Mouse (Mus musculus) c-Kit-positive CD71-negative TER-119-negative erythroid progenitor cells, embryonic 14.5 days (primary cell): ENCODE measurements around the gene Fbxl17.

Source experiments
- DNase-seq: peaks from one replicate; pipeline ENCODE4 v3.0.0-alpha.2; 2013; ENCODE audit warnings: low read depth

Fbxl17 gene

GRCm38 (mm10) chr17:63095553-63095952 lies 404.3 kb downstream of the Fbxl17 start:
- DNase-seq: no peak

DNA sequence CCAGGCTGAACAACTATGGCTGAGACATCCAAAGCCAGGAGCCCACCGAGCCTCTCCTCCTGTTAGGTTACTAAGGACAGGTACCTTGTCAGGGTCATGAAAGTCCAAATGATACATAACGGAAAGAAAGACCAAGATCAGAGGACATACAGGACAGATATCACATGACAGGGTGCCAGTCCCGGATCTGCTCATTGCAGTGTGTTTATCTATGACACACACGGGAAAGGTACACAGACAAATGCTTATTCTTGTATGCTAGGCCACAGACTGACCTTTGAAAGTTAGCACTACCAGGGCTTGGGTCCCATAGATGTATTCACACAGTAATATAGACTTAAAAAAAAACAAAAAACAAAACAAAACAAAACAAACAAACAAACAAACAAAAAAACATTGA lies 404.8 kb downstream of the Fbxl17 start:
- no peak for DNase-seq

- DNase-seq: no peak
Observed at GRCm38 (mm10) chr17:63093184-63093583, 406.6 kb downstream of the Fbxl17 start.

DNA sequence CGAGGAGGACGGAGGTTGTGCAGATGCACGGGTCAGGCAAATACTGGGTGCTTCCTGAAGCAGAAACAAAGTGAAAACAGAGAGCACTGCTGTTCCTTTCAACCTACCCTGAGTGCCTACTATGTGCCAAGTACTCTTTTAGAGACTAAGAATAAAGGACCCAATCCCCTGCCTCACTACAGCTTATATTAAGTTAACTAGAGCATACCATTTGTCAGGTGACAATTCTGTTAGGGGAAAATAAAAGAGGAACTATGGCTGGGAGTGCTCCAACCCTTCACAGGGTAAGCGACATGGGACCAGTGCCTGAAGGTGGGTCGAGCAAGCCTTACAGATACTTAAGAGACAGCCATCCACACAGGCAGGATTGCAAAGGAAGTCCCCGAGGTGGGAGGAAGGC lies 407.0 kb downstream of the Fbxl17 start:
- no peak for DNase-seq

DNA sequence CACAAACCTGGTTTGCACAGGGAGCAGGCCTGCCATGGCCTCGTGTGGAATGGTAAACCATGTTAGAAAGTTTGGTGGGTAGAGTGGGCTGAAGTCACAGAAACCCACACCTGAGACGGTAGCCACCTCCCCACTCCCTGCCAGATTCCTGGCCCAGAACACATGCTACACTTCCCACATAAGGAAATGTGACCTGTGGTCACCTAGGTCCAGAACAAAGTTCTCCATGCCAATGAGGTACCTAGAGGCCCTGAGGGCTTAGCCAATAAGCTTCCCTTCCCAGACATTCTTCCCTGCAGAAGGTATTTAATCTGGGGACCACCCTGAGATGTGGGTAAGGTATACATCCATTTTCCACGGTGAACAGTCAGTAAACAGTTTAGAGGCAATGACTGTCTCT lies 409.7 kb downstream of the Fbxl17 start:
- DNase-seq: no peak

- DNase-seq: no peak
Observed at GRCm38 (mm10) chr17:63087265-63087664, 412.6 kb downstream of the Fbxl17 start.

DNA sequence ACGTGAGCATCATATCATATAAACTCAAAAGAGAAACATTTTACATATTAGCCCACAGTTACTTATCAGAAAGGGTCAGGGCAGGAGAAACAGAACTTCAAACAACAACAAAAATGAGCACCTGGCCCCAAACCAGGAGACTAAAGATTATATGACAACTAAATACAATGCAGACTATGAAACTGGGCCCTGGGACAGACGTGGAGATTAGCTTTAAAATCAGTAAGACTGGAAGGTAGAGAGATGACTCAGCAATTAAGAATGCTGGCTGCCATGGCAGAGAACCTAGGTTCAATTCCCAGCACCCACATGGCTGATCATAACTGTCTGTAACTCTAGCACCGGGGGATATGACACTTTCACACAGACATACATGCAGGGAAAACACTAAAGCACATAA lies 413.3 kb downstream of the Fbxl17 start:
- no peak for DNase-seq

DNA sequence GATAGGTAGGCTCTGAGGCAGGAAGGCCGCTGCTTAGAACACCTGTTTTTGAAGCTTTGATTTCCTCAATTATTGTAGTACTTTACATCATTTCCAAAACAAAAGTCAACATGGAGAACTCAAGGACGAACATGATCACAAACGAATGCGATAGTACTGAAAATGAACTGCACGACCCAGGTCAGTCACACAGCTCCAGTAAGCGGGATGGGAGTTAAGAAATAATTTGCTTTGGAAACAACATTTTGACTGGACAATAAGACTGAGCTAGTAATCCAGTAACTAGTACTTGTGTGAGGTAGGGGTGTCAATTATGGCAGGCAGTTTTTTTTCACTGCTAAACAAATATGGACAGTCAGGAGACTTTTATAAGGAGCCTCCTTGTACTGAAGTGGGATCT lies 414.6 kb downstream of the Fbxl17 start:
- DNase-seq: no peak

DNA sequence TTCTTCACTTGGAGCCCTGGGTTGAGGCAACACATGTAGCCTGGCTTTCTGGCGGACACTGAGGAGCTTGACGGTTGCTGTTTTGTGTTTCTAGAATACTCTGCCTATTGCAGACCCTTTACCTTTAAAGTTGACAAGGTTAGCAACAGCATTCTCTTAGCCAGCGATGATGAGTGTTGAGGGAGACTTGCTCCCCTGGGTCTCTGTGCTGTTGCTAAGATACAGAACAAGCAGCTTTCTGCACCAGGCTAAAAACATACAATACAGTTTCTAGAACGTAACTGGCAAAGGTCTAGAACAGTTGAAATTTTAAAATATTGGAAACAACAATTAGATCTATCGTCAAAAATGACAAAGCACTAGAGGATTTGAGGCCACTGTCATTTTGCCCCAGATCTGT lies 420.7 kb downstream of the Fbxl17 start:
- DNase-seq: no peak

DNA sequence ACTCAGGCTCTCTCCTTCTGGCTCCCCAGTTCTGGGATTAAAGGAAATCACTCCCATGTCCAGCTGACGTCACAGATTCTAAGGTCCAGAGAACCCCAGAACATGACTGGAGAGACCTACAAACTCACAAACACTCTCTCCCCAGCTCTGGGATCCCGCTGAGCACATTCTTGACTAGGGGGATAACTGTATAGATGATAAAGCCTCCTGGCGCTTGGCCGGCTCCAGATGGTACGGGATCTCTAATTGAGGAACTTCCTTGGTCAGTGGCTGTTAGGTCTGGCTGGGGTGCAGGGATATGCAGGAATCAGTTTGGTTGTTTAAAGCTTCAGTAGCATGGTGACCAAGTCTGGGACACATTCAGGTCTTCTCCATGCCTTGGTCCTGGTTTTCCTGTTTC lies 422.3 kb downstream of the Fbxl17 start:
- no peak for DNase-seq

DNA sequence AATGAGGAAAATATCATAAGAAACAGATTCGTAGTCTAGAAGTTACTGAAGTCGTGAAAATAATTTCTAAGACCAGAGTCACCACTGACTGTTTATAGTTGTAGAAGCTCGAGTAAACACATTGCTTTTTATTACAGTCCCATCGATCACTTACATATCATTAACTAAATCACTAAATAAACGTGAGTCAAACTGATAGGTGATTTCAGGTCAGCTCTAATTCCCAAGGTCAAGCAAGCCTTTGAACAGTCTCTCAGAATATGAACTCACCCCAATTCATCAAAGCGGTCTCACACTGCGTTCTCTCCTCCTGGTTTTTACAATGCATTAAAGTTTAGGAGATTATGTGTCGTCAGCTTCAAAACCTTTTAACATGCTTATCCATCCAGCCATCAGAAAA lies 423.2 kb downstream of the Fbxl17 start:
- DNase-seq: no peak

DNA sequence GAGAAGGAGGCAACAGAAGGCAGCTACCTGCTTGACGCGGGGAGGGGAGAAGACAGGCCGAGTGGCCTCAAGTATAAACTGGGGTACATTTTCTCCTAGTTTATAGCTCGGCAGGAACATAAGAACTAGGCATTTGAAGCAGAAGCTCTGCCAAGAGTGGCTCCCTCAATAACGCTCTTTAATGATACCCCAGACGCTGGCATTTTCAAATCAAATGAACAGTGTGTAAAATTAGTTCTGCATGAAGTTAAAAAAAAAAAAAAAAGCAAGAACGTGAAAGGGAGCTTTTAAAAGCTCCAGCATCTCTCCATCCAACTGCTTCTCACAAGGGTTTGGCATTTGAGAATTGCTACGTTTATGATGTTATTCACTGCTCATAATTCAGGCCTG lies 423.8 kb downstream of the Fbxl17 start:
- DNase-seq: no peak

DNA sequence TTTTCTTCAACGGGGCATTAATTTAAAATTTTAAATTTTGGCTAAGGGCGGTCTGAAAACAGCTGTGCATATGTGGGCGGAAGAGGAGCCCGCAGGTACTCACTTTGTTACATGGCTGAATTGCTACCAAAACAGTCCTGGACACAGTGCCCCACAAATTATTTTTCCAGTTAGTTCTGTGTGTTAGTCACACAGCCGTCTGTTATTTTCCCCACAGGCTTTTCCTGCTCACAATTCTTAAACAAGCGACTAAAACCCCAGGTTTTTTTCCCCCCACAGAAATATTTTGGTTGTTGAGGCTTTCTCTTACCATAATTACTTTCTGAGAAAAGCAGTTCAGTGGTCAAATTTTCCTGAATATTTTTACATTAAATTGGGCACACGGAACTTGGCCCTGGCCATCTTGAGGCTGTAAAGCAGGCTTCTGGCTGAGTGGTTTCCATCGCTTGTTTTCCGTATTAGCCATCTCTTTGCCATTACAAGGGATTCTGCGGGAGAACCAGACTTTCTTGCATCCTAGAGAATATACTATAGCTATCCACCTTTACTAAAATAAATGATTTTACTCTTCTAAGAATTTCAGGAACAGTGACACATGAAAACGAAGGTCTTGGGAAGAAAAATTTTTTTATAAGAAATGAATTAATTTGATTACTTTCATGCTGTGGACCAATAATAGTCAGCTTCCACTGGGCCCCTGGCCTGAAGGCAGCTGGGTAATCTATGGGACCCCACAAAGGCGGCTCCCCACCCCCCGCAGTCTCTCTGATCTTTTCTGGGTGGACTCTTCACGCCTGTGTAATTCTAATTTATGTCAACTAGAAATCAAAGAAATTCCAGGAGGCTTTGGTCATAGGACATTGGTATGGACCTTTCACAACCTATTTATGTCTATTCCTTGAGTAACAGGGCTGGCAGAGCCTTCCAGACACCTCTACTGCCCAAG lies 424.5 kb downstream of the Fbxl17 start:
- DNase-seq: no peak

DNA sequence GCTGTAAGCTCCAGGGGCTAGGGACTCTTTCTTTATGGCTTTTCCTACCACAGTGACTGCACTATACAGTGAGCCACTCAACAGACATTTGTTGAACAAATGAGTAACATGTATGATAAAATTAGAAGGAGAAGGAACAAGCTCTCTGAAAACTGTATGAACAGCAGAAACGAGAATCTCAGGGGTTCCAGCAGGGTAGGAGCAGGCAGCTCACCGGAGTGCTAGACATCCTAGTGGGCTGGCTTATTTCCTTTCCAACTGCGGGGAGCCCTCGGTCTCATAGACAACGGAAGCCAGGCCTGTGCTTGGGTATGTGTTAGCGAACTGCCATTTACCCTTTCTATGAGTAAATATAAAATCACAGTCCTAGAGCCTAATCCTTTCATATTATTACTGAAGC lies 426.5 kb downstream of the Fbxl17 start:
- DNase-seq: no peak

DNA sequence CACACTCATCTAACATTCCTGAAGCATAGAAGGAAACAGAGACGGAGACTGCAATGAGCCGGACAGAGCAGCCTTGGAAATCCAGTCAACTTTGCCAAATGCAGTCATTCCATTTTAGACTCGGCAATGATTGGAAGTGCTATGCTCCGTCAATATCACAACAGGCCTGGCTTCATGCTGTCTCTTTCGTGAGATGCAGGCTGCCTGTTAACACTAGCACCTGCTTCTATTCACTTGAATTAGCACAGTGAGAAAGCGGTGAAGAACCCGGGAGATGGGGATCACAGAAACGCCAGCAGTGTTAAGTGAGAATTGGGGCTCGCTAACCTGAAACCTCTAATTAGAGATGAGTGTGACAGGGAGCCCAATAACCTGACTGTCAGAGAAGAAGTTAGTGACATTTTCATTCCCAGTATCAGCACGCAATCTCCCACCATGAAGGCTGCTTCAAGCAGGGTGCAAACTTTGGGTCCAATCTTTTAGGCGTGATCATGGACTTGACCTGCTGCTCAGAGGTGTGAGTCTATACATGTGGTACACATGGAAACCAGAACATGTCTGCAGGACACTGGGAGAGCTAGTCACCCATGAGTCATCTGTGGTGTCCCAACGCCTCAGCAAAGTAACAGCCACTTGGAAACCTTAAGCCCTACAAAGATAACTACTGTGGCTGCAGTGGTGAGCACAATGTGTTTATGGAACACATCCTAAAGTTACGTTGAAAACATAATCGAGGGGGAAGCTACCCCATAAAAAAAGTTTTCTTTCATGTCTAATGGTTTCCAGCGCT lies 428.5 kb downstream of the Fbxl17 start:
- no peak for DNase-seq

- DNase-seq: no peak
Observed at GRCm38 (mm10) chr17:63070161-63070761, 429.6 kb downstream of the Fbxl17 start.

DNA sequence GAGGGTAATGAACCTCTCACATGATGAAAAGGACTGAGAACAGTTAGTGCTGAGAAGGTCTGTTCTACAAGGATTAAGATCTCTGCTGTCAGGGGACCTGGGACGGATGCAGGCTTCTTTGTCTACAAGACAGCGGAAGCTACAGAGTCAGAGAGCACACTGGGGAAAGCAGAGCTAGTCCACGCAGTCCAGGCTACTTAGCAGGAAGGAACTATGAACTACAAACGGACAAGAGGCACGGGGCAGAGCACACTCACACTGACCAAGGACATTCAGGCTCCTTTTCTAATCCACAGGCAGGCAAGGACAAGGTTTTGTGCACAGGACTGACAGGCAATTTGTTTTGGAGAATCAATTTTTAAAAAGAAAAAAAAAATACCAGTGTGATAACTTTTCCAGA lies 437.0 kb downstream of the Fbxl17 start:
- DNase-seq: no peak

- DNase-seq: no peak
Observed at GRCm38 (mm10) chr17:63061786-63062185, 438.0 kb downstream of the Fbxl17 start.

GRCm38 (mm10) chr17:63060814-63061213 lies 439.0 kb downstream of the Fbxl17 start:
- no peak for DNase-seq

DNA sequence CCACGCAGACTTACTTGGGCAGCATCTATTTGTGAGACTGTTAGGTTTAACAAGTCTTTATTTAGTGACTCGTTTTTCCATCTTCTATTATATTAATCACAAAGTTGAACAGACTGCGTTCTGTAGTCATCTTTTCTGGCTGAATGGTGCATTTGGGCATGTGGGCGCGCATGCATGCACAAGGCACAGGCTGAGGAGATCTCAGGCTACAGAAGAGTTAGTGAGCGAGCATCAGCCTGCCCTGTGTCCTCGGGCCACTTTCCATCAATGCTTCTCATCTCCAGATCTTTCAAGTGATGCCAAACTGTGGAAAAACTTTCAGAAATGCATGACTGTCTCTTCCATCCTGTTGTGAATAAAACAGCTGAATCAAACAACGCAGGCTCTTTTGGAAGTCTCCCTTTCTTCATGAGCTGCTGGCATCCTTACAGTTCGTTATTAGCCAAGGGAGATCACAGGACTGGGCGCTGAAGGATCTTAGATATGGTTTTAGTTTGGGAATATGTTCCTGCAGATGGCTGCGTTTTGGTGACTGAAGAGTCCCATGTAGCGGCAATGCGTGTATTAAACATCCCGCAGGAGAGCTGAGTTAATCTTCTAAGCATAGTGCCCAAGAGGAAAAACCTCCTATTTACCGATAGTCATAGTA lies 442.0 kb downstream of the Fbxl17 start:
- no peak for DNase-seq

DNA sequence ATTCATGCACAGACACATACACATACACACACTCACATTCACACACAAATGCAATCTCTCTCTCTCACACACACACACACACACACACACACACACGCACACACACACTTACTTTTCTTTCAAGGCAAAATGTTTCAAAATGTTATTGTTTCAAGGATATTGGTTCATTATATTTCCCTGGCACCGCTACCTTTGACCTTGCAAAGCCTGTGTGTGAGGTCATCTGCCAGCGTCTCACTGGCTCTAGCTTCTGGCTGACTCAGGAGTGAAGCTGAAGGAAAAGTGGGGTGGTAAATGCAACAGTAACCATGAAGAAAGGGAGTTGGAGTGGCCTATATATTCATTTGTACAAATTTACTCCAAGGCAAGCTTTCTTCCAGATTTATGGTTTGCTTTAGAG lies 442.8 kb downstream of the Fbxl17 start:
- DNase-seq: no peak

DNA sequence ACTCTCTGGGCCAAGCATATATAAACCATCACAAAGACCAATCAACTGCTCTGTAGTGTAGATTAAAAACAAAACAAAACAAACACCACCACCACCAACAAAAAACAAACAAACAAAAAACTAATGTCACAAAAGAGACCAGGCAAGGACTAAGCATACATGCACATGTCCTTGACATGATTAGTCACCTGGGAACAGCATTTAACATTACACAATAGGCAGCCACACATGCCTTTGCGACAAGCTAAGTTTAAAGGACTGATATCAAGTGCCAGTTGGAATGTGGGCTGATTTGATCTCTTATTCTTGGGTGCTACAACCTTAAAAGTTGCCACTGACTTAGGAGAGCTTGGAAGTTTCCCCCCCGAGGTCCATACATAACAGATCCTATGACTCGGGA lies 446.5 kb downstream of the Fbxl17 start:
- DNase-seq: no peak
